Mouse (Mus musculus) c-Kit-positive CD71-negative TER-119-negative erythroid progenitor cells, embryonic 14.5 days (primary cell): ENCODE data around the gene Zcchc17.

Experiments
- DNase-seq: peaks from one replicate; pipeline ENCODE4 v3.0.0-alpha.2; 2013; ENCODE audit warnings: low read depth

Gene Zcchc17

GRCm38 (mm10) chr4:130318122-130318521 lies 41.6 kb downstream of the Zcchc17 start:
- no peak for DNase-seq

GRCm38 (mm10) chr4:130316691-130317090 lies 43.1 kb downstream of the Zcchc17 start:
- no peak for DNase-seq

GRCm38 (mm10) chr4:130315771-130316527 lies 43.8 kb downstream of the Zcchc17 start:
- DNase-seq = no peak

- no peak for DNase-seq
These were observed 46.2 kb downstream of the Zcchc17 start for GRCm38 (mm10) chr4:130313552-130313951.

GRCm38 (mm10) chr4:130312526-130312925 lies 47.2 kb downstream of the Zcchc17 start:
- no peak for DNase-seq

GRCm38 (mm10) chr4:130309254-130309653 lies 50.5 kb downstream of the Zcchc17 start:
- DNase-seq = no peak

- DNase-seq = no peak
These were observed 51.3 kb downstream of the Zcchc17 start, which contains the start of the genes Fabp3 and Gm10570 for GRCm38 (mm10) chr4:130308231-130309081. Fabp3 (plus strand) TSS chr4:130308595. Gm10570 (minus strand) TSS chr4:130308674.

- DNase-seq = no peak
These were observed 51.9 kb downstream of the Zcchc17 start for GRCm38 (mm10) chr4:130307851-130308230.

- no peak for DNase-seq
These were observed 52.7 kb downstream of the Zcchc17 start for GRCm38 (mm10) chr4:130306796-130307630.

GRCm38 (mm10) chr4:130304746-130305145 lies 55.0 kb downstream of the Zcchc17 start:
- DNase-seq = no peak

- no peak for DNase-seq
These were observed 57.4 kb downstream of the Zcchc17 start for GRCm38 (mm10) chr4:130302285-130302870.

GRCm38 (mm10) chr4:130299629-130300018 lies 60.1 kb downstream of the Zcchc17 start:
- DNase-seq = no peak

GRCm38 (mm10) chr4:130298877-130299628 lies 60.7 kb downstream of the Zcchc17 start:
- no peak for DNase-seq

- peak; percentile 60 for DNase-seq
These were observed 62.6 kb downstream of the Zcchc17 start for GRCm38 (mm10) chr4:130297123-130297529.

GRCm38 (mm10) chr4:130296243-130296965 lies 63.3 kb downstream of the Zcchc17 start:
- no peak for DNase-seq

- no peak for DNase-seq
These were observed 64.5 kb downstream of the Zcchc17 start for GRCm38 (mm10) chr4:130295047-130295745.

GRCm38 (mm10) chr4:130294513-130294912 lies 65.2 kb downstream of the Zcchc17 start:
- no peak for DNase-seq

- DNase-seq = peak; percentile 76
These were observed 67.5 kb downstream of the Zcchc17 start for GRCm38 (mm10) chr4:130292271-130292670.

- DNase-seq = no peak
These were observed 69.9 kb downstream of the Zcchc17 start for GRCm38 (mm10) chr4:130289824-130290223.

GRCm38 (mm10) chr4:130286531-130286930 lies 73.2 kb downstream of the Zcchc17 start:
- DNase-seq = no peak
